Mouse (Mus musculus) olfactory bulb, adult 2 months (tissue): ENCODE measurements around the gene Med27. TPM values are rescaled to one million over a fixed set of nuclear protein-coding genes. Genes with fewer than 3 reads are reported as not detected.
"Not testable (repeated sequence)": the region's sequence is repeated elsewhere in the genome, so short reads cannot be mapped to it uniquely, and the experiment has no call there.

Experiments
- H3K27ac ChIP-seq: fragments of 200-500 bp; 2 replicates; pipeline ENCODE4 v1.5.1; 2012; ENCODE audit warnings: low read depth, low read length; ENCODE audit not compliant: insufficient read depth
- H3K4me1 ChIP-seq: fragments of 200-500 bp; 2 replicates; pipeline ENCODE4 v1.6.1; 2012; ENCODE audit warnings: low read length; ENCODE audit not compliant: control insufficient read depth, insufficient read depth
- H3K4me3 ChIP-seq: fragments of 200-500 bp; 2 replicates; pipeline ENCODE4 v1.5.1; 2012; ENCODE audit warnings: mild to moderate bottlenecking, low read depth, low read length, moderate library complexity; ENCODE audit not compliant: insufficient read depth
- CTCF ChIP-seq: fragments of 200-500 bp; IDR thresholded peaks from 2 replicates; pipeline ENCODE4 v1.5.1; 2012; ENCODE audit warnings: low read depth, mild to moderate bottlenecking, low read length, moderate library complexity; ENCODE audit not compliant: insufficient read depth
- POLR2A ChIP-seq: fragments of 200-500 bp; IDR thresholded peaks from 2 replicates; pipeline ENCODE4 v1.6.1; 2012; ENCODE audit warnings: mild to moderate bottlenecking, low read depth, low read length, moderate library complexity; ENCODE audit not compliant: insufficient read depth
- WGBS: fragments of 180-500 bp; shearing (Covaris S2); methylation state at CpG from one replicate; pipeline ENCODE4 v1.1.7; 2018; 5-methylcytosine and 5-hydroxymethylcytosine counted together
- polyA plus RNA-seq: library from polyadenylated mRNA; stranded (reverse); fragments of >200 nt; gene quantifications from 2 replicates; pipeline ENCODE4 v1.2.4, GENCODE M21; 2012; ENCODE audit warnings: low replicate concordance; ENCODE audit not compliant: missing spikeins, insufficient read depth, insufficient read length

Med27 gene
- polyA plus RNA-seq, 1 experiment, result not detected

DNA sequence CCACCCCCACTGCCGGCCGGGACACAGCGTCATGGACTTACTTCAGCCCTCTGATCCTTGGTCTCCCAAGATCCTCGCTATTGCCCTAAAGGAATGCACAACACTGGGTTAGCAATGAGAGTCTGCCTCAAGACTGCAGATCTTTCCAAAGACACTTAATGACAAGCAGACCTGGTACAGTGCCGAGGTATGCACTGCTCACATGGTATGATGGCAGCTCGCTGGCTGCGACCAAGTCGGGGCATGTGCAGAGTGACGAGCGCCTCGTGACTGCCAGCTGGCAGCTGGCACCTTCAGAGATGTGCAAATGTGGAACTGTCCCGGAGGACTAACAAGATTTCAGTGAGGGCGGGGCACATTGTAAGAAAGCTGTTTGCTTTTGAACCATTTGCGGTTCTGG lies 179.6 kb downstream of the Med27 start:
- TF ChIP-seq CTCF, result no peak
- WGBS, result 80% methylated on average over 14 of the region's 14 CpGs
- peaks cover 7% of the 10 kb centered on the region; the same call in 1 of the 2 replicates for H3K4me1 ChIP-seq
- no peak overlapping the region for H3K4me3 ChIP-seq
- H3K27ac ChIP-seq, result no peak overlapping the region

DNA sequence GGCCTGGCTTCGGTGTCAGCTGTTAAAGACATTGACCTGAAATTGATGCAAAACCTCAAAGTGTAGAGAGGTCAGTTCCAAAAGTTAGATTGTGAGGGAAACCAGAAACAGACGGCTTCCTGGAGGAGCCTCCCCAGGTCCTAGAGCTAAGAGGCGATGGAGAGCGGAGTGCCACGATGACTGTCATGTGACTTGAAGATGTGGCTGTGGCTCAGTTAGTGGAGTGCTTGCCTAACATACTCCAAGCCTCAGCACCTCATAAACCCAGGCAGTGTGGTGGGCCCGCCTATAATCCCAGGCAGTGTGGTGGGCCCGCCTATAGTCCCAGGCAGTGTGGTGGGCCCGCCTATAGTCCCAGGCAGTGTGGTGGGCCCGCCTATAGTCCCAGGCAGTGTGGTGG lies 180.9 kb downstream of the Med27 start:
- not testable (repeated sequence) for H3K4me3 ChIP-seq, H3K27ac ChIP-seq, H3K4me1 ChIP-seq
- WGBS, result 97% methylated on average over 7 of the region's 9 CpGs

DNA sequence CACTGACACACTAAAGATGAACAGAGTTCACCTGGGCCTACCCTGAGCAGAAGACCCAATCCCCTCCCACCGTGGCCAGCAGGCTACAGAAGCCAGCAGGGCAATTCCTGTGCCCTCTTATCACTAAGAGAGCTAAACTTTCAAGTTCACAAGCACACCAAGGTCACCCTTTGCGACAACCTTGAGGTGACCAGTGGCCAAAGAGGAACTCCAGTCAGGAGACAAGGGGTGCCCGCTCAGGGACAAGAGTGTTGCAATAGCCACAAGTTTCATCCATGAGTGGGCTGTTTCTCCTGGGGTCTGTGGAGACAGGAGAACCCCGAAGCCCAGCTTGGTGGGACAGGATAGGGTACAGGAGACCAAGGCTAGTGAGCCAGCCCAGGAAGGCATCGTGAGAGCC lies 182.2 kb downstream of the Med27 start:
- WGBS, result 92% methylated on average over 5 of the region's 5 CpGs
- TF ChIP-seq POLR2A, result no peak

DNA sequence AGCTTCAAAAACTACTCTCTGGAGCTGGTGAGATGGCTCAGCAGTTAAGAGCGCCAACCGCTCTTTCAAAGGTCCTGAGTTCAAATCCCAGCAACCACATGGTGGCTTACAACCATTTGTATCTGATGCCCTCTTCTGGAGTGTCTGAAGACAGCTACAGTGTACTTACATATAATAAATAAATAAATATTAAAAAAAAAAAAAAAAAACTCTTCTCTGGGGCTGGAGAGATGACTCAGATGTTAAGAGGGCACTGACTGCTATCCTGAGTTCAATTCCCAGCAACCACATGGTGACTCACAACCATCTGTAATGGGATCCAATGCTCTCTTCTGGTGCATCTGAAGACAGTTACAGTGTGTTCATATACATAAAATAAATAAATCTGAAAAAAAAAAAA lies 183.2 kb downstream of the Med27 start:
- not testable (repeated sequence) for H3K4me3 ChIP-seq, H3K27ac ChIP-seq, H3K4me1 ChIP-seq
- 98% methylated on average over 2 of the region's 2 CpGs for WGBS

More for the DNA sequence above, 182.2 kb downstream of the Med27 start:
- H3K4me1 ChIP-seq, result peaks cover 7% of the 10 kb centered on the region; the same call in 1 of the 2 replicates
- no peak overlapping the region for H3K27ac ChIP-seq
- H3K4me3 ChIP-seq, result no peak overlapping the region

DNA sequence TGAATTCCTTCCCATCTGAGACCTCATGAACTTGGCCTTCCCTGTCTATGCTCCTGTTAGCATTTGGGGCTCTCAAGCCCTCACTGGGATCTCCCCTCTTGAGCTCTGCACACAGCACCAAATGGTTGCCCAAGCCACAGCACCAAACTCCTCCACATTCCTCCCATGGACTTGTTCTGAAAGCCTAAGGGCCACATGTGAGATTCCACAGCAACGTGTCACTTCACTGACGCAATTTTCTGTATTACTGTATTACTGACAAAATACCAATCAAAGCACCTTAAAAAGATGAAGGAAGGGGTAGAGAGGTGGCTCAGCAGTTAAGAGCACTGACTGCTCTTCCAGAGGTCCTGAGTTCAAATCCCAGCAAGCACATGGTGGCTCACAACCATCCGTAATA lies 185.6 kb downstream of the Med27 start:
- 96% methylated on average over 3 of the region's 3 CpGs for WGBS
- no peak for TF ChIP-seq POLR2A
- TF ChIP-seq CTCF, result no peak
- no peak overlapping the region for H3K27ac ChIP-seq
- H3K4me1 ChIP-seq, result no peaks in the 10 kb centered on the region
- H3K4me3 ChIP-seq, result no peak overlapping the region

DNA sequence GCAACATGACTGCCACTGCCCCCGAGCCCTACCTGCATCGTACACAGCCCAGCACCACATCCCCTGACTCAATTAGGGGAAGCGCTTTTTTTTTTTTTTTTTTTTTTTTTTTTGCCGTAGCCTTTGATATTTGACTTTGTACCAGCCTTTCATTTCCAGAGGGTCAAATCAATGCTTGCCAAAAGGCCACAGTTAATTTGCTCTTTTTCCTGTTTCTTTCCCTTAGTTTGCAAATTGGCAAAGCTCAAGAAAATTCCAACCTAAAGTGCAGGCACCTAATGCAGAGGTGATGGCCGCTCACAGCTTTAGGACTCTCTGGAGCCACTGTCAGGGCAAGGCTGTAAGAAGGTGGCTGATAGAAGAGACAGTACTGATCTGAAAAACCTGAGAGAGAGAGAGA lies 186.3 kb downstream of the Med27 start:
- 89% methylated on average over 5 of the region's 5 CpGs for WGBS
- H3K4me3 ChIP-seq, result no peak overlapping the region
- no peak overlapping the region for H3K27ac ChIP-seq
- H3K4me1 ChIP-seq, result no peaks in the 10 kb centered on the region
- no peak for TF ChIP-seq CTCF
- no peak for TF ChIP-seq POLR2A

DNA sequence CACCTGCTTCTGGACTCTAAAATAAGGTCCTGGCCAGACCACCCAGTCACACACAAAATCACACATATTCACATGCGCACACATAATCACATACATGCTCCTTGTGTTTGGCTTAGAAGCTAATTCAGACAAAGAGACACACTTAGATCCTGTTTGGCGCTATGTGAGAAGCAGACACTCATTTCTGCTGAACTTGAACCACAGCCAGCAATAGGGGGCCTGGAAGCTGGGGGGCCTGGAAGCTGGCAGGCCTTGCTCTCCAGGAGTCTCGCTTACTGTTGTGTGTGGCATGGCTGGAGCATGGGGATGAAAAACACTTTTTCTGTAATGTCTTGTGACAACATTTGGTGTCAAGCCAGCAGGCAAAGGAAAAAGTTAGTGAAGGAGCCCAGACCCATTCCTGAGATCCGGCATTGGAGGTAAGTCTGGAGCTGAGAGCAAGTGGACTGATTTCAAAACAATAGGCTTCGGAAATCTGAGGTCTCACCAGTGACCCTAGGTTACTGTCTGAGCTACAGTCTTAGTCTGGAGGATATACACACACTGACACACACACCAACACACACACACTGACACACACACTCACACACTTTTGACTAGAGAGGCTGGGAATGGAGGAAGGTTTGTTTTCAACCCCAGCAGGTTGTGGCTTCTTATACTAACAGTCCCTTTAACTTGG lies 189.1 kb downstream of the Med27 start:
- TF ChIP-seq POLR2A, result no peak
- TF ChIP-seq CTCF, result no peak
- no peak overlapping the region for H3K27ac ChIP-seq
- WGBS, result 82% methylated on average over 5 of the region's 5 CpGs
- no peaks in the 10 kb centered on the region for H3K4me1 ChIP-seq
- no peak overlapping the region for H3K4me3 ChIP-seq

DNA sequence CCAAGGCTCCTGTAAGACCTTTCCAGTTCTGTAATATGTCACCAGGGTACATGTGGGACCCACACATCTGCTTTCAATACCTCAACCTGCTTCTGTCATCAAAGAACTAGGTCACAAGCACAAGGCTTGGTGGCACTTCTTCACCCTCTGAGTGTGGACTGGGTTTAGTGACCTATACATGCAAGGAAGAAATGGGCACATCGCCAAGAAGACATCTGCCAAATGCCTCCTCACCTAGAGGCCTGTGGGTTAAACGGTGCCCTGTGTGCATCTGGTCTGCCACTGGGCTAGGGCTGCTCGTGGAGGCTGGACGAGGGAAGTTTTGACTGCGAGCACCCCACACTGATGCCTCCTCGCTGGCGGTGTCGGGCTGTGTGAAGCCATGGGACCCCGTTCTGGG lies 189.9 kb downstream of the Med27 start:
- 88% methylated on average over 9 of the region's 9 CpGs for WGBS
- Histone ChIP-seq H3K4me3 (no peak overlapping the region), H3K27ac (no peak overlapping the region), H3K4me1 (peaks cover 1% of the 10 kb centered on the region; the same call in 1 of the 2 replicates)
- TF ChIP-seq CTCF (no peak), POLR2A (no peak)

DNA sequence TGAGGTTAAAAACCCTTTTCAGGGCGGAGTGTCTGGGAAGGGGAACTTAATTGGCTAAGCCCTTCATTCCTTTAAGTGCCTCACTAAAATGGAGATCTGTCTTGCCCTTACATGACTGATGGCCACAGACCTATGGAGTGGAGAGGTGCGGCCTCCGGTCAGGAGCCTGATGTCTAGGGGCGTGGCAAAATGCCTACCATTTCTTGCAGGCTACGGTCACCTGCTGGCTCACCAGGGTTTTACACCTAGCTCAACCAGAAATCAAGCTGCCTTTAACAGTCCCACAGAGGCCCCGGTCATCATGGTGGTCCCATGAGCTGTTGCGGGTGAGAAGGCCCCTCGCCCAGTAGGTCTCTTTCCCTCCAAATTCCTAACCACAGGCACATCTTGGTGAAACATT lies 190.7 kb downstream of the Med27 start:
- Histone ChIP-seq H3K4me1 (peaks cover 10% of the 10 kb centered on the region), H3K27ac (no peak overlapping the region), H3K4me3 (no peak overlapping the region)
- 97% methylated on average over 8 of the region's 8 CpGs for WGBS
- TF ChIP-seq CTCF, result no peak
- TF ChIP-seq POLR2A, result no peak

DNA sequence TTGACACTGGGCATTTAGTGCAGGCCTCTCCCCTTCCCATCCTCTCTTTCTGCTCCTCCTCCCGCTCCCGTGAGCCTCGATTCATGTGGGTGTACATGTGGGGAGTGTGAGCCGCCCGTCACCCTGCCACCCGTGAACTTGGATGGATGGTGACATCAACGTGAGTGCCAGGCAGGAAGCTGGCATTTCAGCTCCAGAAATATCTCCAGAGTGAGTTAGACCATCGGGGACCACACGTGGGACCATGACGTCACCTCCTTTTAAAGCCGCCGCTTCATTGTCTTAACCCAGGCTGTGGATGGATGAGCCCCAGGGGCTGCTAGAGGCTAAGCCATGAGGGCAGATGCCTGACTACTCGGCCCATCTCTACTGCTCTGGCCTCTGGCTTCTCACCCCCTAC lies 195.4 kb downstream of the Med27 start:
- Histone ChIP-seq H3K27ac (no peak overlapping the region), H3K4me1 (peaks cover 10% of the 10 kb centered on the region), H3K4me3 (peak overlapping the region; percentile 39)
- 43% methylated on average over 13 of the region's 13 CpGs for WGBS
- TF ChIP-seq POLR2A, result no peak
- no peak for TF ChIP-seq CTCF
